Mouse (Mus musculus) 3T3-L1 (cell line): ENCODE results near the gene Trpc4.

Source experiments
- DNase-seq: peaks from one replicate; pipeline ENCODE4 v3.0.0-alpha.2; 2015; ENCODE audit warnings: low read depth, low spot score

Gene Trpc4

GRCm38 (mm10) chr3:54266943-54267342, 111.1 kb downstream of the Trpc4 start:
- no peak for DNase-seq

DNA sequence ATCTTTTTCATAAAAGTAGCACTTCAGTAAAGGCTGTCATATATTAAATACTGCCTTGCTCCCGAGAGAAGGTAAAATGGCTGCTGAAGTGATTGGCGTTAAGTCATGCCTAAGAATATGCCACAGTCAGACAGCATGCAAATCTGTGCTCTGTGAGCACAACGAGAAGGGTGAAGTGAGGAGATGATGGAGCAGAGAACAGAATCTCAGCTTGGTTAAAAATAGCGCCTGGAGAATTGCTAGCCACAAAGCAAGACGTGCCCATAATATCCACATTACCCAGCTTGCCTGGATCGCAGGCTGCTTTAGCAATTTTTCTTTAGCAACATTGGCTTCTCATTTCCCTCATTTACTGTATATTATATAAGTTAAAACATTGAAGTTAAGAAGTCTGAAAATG, 113.3 kb downstream of the Trpc4 start:
- no peak for DNase-seq

GRCm38 (mm10) chr3:54274651-54275050, 118.8 kb downstream of the Trpc4 start:
- DNase-seq: no peak

GRCm38 (mm10) chr3:54289731-54290130, 133.9 kb downstream of the Trpc4 start:
- no peak for DNase-seq

GRCm38 (mm10) chr3:54310604-54311003, 154.8 kb downstream of the Trpc4 start:
- DNase-seq: no peak

DNA sequence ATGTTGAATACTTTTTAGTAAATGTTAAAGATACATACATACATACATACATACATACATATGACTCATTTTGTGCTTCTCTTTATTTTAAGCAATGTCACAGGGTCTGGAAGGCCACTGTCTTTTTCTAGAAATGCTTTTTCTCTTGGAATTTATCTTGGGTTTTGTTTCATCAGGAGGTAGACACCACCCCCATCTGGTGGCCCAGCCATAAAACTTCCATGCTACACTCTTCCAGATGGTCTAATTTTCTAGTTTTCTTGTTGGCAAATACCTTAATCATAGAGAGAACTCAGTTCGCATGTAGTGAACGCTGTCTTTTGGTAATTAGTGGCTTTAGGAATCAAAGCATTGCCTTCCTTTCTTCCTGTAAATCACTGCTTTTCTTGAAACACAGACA, 158.2 kb downstream of the Trpc4 start:
- DNase-seq: peak; percentile 20

DNA sequence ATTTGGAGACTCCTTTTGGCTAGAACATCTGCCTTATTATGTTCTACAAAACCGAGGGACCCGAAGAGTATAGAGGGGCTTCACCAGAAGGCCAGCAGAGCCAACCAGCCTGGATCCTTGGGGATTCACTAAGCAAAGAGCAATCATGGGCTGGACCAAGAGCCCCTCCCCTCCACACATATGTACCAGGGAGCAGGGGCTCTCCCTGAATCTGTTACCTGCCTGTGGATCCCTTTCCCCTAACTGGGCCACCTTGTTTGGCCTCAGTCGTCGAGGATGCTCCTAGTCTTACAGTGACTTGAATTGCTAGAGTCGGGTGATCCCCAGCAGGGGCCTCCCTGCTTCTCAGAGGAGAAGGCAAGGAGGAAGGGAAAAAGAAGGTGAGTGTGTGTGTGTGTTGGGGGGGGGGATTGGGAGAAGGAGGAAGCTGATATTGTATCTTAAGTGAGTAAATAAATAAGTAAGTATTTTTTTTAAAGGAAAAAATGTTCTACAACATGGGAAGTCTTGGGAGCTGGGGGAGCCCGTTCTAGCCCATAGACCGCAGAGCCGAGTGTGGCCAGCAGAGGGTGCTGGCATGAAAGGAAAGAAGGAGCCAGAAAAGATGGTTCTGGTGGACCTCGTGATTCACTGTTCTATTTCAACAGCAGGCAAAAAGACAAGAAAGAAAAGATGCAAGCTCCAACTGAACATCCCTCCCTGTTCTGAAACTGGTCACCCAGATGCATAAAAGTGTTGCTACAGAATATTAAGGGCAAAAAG, 197.2 kb downstream of the Trpc4 start:
- peak; percentile 88 for DNase-seq

- peak; percentile 73 for DNase-seq
Observed at GRCm38 (mm10) chr3:54357561-54357960, 201.7 kb downstream of the Trpc4 start.

DNA sequence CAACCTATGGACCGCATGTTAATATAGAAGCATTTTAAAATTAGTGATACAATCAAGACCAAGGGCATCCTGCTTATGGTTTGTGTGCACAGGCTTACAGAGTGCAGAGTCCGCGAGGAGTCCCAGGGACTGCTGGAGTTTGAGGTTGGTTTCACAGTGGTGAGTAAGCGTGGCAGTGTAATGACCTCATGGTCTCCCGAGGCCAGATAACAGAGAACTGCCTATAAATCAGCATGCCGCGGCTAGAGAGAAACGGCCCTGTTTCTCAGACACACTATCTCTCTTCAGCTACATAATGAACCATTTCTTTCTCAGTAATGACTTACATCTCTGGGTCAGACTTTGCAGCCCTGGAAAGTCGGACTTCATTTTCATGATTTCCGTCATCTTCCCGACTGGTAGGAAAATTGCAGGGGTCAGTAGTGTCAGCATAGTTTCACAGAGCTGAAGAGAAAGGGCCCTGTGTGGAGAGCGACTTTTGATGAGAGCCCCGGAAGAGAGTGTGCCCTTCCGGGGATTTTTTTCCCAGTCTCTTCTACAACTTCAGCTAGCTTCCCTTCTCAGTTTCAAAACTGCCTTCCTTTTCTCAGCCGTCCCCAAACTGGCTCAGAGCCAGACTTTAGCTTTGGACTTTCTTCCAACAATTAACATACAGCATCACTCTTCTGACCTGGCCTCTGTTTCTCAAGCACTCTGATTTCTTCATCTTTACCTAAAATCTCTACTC, 202.8 kb downstream of the Trpc4 start:
- peak; percentile 96 for DNase-seq

DNA sequence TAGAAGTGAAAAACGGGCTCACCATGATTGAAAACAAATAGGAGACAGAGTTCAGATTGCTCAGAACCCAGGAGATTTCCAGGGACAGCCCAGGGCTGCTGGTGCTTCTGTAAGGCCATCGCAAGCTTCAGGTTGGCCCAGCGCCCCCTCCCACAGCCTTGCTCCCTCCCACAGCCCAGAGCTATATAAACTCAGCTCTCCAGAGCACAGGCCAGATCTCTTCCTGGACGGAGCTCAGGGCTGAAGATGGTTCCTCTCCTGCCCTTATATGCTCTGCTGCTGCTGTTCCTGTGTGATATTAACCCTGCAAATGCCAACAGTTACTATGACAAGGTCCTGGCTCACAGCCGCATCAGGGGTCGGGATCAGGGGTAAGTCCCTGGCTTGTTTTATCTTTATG, 205.1 kb downstream of the Trpc4 start, which contains the start of gene Postn:
TSS of gene Postn (plus strand) at position 213 of the 400 bp plus-strand sequence.
- peak; percentile 65 for DNase-seq

DNA sequence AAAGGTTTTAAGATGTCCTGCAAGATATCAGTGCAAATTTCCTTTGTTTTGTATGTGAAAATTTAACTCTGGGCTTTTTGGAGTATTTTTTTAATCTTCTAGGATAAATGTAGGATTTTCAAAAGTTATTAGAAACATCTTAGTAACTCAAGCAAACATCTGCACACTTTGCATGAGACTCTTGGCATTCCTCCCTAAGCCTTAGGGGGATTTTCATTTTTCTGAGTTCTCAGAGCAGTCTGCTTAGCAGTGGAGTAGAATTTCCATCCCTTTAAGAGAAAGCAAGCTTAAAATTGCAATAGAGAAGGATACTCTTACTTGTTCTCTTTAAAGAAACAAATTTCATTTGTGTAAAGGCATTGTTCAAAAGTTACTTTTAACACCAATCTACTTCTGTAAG, 205.8 kb downstream of the Trpc4 start:
- peak; percentile 69 for DNase-seq
